Mouse (Mus musculus): ENCODE results near the gene Sell.

The Sell gene

DNA sequence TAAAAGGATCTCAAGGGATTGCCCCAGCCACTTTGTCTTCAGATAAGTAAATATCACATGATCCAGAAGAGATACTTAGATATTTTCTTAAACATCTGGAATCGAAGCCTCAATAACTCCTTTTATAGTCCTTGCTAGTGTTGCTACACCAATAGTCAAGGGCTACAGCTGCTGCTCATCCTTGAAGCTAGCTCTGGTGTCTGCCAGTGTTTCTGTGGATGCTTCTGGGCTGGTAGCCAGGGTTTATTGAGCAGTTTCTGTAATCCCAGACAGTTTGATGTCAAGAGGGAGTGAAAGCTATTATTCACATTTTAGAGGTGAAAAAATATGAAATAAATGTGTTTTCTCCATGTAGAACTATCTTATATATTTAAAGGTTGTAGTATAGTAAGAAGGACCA is 70.8 kb downstream of the Sell start:
- DNase-seq (ENCODE audit: extremely low spot score, low spot score): no peak

All from neural tube, embryonic 10.5 days (tissue).